Mouse (Mus musculus): ENCODE measurements at regions not wholly inside any gene's neighbourhood (a gene's known extent, or its start where the extent isn't known, plus 50 kb on each side); places are given as distances from the start of the nearest gene placed in this dataset.

DNA sequence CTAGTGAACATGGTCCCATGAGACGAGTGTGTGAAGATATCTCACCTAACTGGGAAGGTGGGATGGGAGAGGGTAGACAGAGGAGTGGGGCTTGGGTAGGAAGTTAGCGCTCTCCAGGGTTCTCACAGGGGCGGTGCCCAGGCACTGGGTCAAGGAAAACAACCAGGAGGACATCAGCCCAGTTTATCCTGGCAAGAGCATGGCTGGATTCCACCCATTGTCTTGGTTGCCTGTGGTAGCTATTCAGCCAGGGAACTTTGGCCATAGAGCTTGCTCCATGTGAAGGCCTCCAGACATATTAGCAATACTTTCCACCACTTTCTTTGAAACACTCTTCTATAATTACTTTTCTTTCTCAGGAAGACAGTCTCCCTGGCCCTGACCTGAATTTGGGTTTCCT, 131.4 kb downstream of the 1700020N01Rik start:
- in situ Hi-C loops (cut with MboI; ENCODE audit: unreplicated experiment in 2 of 2): no loop called here

DNA sequence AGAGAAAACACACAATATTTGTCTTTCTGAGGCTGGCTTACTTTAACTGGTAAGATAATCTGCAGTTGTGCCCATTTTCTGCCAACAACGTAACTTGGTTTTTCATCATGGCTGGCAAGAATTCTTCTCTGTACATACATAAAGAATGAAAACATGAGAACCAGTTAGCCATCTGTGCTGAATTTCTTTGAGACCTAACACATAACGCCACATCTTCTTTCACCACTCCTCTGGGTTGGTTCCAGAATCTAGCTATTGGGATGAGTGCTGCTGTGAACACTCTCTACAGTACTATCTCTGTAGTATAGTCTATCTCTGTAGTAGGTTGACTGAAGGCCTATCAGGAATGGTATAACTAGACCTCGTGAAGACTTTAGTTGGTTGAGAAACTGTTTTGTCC, 132.1 kb downstream of the 1700020N01Rik start:
- in situ Hi-C loops (cut with MboI; ENCODE audit: unreplicated experiment in 2 of 2): no loop called here

DNA sequence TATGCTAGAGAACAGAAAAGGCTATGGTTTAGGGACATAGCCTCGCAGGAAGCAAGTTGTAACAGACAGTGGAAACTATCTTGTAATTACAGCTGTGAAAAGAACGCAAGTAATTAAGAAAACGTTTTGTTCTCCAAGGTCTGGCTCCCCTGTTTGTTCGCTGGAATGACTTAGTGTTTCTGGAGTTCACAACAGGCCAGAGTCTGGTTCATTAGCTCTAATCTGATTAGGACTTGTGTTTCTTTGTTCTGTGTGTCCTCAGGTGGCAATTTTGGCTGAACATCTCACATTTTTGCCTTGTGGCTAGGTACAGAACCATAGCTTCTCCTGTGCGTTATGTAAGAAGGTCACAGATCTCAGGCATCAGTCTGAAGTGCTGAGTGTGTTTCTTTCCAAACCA, 141.7 kb upstream of the Sgk1 start:
- in situ Hi-C loops (cut with MboI; ENCODE audit: unreplicated experiment in 2 of 2): no loop called here

DNA sequence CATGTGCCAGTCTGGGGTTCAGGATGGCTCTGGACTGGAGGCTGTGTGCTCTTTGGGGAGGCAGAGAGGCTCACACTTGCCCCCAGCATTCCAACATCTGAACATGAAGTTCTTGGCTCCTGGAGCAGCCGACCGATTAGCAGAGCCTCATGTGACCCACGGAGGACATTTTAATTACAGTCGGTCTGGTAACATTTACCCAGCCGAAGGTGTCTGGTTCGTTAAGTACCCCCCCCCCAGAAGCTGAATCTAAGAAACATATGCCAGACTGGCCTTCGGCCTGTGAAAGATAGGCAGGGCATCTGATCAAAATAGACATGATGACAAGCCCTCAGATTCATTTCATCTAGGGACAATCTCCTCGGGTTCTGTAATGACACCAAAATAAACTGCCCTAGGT, 140.4 kb upstream of the Sgk1 start:
- in situ Hi-C loops (cut with MboI; ENCODE audit: unreplicated experiment in 2 of 2): no loop called here

DNA sequence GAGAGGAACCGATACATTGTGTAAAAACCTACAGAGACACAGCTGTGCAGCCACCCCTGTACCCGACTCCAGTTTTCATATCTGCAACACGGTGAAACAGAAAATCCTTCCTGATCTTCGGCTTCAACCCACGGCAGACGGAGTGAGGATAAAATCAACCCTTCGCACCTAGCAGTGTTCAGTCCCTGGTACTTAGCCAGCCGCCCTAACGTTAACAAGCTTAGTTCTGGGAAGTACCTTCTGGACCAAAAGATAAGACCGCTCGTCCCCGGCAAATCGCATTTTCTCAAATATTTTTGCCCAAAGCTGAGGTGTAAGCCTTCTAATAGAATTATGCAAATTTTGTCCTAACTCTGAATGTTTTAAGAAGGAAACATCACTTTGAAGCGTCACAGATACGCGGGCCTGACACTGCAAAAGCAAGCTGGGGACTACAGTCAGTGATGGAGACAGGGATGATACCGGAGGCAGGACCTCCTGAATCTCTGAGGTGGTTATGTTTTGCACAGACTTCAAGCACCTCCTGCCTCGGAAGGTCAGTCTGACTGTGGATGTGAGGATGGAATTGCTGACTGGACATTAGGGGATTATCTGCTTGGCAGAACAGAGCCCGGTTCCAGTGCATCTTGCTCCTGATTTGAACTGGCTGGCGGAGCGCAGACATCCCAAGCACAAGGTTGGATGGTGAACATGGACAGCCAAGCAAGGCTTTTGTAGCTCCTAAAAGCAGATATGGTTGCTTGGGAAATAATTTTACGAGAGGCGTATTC, 139.8 kb upstream of the Sgk1 start:
- in situ Hi-C loops (cut with MboI; ENCODE audit: unreplicated experiment in 2 of 2): no loop called here

DNA sequence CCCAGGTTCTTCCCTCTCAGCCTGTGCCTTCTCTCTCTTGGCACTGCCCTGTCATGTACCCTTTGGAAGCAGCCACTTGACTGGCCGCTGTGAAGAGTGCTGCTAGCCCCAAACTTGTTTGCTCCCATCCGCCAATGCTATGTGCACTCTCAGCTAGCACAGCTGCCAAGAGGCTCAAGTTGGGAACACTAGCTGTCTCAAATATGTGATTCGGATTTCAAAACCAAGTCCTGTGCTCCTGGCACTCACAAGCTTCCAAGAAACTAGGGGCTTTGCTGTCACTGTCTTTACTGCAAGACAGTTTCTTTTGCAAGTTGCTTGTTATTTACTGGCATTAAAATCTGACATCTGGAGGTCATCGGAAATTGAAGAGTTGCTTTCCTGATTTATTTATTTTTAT, 138.6 kb upstream of the Sgk1 start:
- in situ Hi-C loops (cut with MboI; ENCODE audit: unreplicated experiment in 2 of 2): no loop called here

DNA sequence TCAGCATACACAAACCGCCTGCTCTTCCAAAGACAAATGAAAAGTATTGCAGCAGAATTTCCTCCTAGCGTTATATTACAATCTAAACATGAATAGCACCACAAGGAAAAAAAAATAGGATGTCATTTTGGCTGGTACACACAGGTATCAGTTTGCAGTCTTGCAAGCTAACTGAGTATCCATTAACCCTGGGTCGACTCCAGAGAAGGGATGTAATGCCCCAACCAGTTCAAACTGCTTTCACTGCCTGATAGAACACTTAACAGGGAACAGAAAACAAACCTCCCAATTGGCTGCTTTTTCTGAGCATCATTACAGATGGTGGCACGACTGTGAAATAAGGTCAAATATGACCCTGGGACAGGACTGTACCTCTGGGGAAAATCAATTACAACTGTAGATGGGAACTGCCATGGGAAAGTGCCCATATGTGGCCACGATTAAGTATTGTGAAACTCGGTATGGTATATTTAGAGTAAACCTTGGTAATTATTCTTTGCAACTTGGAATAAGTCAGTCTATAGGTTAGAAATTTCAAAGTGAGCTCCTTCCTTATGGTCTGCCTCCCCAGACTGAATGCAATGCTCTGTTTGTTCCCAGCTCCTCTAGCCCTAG, 137.5 kb upstream of the Sgk1 start:
- in situ Hi-C loops (cut with MboI; ENCODE audit: unreplicated experiment in 2 of 2): no loop called here

DNA sequence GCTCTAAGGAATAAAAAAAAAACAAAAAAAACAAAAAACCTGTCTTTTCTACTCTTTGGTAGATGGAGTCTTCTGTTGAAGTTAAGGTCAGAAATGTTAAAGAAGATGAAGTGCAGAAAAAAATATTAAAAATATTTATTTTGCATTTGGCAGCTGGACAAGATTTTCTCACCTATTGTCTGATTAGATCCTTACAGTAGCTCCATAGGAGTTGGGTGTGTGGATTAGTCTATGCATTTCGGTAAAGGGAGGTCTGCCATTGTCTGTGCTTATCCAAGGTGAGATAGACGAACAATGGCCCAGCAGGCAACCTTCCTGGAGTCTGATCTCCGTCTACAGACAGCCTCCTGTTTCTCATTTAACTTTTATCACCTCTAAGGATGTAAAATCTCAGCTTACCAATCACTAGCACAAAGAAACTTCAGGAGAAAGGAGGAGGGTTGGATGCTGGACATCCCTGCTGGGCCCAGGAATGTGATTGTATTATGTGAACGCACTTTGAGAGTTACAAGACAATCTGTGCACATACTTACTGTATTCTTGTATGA, 136.0 kb upstream of the Sgk1 start:
- in situ Hi-C loops (cut with MboI; ENCODE audit: unreplicated experiment in 2 of 2): no loop called here

DNA sequence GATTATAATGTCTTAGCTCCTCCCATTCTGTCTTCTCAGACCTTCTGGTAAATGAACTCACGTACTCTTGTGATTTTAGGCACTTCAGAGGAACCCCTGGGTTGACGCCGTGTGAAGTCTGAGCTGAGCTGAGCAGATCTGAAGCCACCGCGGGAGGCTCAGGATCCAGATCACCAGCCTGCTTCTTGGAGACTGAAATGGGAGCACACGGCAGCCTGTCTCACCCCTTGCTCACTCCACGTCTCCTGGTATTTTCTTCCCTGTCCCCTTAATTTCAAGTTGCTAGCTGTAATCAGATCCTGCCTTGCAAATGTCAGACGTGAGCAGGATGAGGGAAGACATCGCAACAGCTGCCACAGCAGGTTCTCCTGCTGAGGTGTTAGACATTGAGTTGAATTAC, 135.3 kb upstream of the Sgk1 start:
- in situ Hi-C loops (cut with MboI; ENCODE audit: unreplicated experiment in 2 of 2): no loop called here

DNA sequence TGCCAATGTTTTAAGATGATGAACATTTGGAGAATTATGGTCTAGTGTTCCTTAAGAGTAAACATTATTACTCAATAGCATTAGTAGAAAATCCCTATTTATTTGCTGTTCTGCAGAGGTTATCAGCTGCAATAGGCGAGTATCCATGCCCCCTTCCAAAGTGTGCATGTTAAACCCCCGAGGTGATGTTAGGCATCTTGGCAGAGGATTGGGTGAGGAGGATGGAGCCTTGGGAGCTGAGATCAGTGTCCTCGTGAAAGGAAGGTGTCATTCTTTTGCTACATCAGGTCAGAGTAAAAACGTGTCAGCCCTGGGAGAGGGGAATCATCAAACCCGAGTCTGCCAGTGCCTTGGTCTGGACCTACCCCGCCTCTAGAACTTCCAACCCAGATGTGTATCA, 130.7 kb upstream of the Sgk1 start:
- in situ Hi-C loops (cut with MboI; ENCODE audit: unreplicated experiment in 2 of 2): no loop called here

DNA sequence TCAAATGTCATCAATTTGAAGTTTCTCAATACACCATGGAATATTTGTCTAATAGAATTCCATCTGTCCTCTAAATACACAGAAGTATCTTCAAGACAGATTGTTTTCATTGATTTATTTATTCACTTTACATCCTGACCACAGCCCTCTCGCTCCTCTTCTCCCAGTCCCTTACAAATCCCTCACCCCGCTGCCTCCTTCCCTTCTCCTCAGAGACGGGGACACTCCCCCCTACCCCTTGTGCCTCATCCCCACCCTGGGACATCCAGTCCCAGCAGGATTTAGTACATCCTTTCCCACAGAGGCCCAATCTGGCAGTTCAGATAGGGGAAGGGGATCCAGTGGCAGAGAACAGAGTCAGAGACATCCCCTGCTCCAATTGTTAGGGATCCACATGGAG, 129.6 kb upstream of the Sgk1 start:
- in situ Hi-C loops (cut with MboI; ENCODE audit: unreplicated experiment in 2 of 2): no loop called here

DNA sequence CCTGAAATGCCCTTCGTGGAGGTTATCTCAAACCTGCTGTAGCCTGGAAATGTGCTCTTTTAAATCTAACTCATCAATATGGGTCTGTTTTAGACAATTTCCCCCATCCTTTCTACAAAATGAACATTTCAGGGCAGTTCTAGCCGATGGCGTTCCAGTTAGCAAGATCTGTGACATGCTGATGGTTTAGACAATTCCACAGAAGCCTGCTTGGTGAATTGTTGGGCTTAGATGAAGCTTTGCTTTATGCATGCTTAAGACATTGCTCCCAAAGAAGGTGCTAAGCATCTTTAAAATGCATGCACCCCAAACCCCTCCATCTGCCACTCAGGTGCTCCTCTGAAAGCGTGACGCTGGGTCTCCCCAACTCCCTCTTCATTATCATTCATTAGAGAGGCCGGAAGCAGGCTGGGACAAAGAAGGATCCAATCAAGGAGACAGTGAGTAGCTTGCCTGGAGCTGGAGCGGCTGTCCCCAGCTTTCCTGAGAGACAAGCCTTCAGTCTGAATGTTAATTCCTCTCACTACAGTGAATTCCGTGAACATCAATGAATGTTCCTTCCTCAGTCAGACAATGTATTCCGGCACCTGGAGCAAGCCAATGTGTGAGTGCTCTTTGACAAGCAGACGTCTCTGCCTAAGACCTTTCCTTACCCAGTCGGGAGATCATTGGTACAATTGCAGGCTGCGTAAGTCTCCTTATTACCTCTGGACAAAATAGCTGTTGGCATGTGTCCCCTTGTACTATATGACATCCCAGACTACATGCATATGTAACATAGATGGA, 127.0 kb upstream of the Sgk1 start:
- in situ Hi-C loops (cut with MboI; ENCODE audit: unreplicated experiment in 2 of 2): no loop called here

DNA sequence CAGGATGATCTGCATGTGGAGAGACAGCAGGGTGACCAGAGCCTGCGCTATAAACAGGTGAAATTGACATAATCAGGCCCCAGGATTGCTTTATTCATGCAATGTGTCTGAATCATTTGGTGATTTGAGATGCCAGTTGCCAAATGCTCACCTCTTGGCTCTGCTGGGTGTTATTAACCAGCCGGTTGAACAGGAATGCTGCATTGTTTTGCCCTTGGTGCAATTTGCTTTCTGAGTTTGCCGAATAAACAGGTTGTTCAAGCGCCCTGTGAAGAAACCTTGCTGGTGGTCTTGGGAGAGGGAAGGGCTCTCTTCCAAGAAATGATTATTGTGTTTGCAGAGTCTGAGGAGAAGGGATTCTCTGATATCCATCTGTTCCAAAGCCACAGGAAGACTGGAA, 126.3 kb upstream of the Sgk1 start:
- in situ Hi-C loops (cut with MboI; ENCODE audit: unreplicated experiment in 2 of 2): no loop called here

DNA sequence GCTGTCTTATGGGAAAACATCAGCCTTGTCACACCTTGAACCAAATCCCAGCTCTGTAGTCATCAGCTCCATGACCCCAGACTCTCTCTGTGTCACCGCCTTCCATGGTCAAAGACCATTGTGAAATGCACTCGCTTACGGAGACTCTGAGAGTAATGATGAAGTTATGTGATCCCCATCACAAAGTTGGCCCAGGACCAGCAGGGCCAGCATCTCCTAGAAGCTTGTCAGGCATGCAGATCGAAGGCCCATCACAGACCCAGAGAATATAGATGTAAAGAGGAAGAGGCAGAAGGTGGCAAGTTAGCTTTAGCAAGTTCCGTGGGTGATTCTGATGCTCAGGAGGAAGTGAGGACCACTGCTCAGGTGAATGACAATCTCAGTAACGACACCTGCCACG, 125.2 kb upstream of the Sgk1 start:
- in situ Hi-C loops (cut with MboI; ENCODE audit: unreplicated experiment in 2 of 2): no loop called here

DNA sequence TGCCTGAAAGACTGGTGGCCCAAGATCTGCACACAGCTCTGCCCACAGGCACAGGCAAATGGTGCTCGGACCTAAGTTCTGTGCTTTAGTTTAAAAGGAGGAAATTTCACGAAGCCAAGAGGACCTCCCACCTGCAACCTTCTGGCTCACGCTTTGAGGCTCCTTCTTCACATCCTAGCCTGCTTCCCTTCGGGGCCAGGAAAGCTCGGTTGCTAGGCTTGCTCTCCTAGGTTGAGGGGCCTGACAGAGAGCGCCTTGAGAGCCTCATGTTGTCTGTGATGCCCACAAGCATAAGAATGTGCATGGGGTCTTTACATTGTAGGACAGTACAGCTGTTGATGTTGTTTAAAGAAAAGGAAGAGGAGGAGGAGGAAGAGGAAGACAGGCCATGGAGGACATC, 123.9 kb upstream of the Sgk1 start:
- in situ Hi-C loops (cut with MboI; ENCODE audit: unreplicated experiment in 2 of 2): no loop called here

DNA sequence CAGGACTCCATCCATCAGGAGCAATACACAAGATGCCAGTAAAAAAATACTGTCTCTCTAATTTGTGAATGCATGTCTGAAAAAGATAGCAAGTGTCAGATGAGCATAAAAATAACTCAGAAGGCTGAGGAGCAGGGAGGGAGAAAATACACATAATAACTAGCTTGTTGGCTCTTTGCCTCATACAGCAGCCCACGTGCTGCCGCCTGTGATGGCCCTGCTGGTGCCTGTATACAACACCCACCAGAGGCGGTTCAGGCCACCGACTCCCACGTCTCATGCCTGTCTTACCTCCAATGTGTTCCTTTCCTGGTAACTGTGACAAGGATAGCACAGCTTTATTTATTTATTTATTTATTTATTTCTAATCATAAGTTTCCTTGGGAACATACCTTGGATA, 119.5 kb upstream of the Sgk1 start:
- in situ Hi-C loops (cut with MboI; ENCODE audit: unreplicated experiment in 2 of 2): no loop called here

DNA sequence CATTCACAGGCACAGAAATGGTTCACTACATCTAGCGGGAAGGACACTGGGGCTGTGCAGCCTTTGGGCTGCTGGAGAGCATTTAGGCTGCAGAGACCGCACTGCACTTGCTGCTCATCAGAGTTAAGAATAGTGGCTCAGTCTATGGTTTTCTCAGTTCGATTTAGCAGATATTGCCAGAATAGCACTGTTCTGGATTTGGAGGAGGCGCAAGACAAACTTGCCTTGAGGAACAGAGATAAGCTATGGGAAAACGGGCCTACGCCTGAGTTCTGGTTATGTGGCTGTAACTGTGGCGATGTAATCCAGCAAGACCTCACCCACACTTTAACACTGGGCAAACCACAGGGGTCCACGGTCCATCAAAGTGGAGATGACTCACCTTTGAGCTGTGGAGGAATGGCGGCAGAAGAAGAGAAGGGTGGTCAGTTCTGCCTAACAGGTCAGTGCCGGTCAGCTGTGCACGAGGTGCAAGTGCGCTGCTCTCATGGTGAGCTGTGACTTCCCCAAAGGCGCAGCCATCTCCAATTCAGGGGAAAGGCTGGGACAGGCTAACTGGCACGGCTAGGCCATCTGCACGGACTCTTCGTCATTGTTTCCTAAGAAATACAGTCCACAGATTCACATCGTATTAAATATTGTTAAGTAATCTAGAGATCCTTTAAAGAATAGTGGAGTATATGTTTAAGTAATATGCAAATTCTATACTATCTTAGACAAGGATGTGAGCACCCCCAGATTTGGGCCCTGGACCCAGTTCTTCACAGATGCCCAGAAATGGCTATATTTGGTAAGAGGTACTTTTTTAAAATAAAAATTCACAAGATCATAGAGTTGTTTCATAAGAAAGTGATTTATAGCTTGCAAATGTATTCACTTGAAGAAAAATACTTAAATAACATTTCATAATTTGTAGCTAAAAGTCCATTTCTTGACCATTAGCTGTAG, 118.7 kb upstream of the Sgk1 start:
- in situ Hi-C loops (cut with MboI; ENCODE audit: unreplicated experiment in 2 of 2): no loop called here

DNA sequence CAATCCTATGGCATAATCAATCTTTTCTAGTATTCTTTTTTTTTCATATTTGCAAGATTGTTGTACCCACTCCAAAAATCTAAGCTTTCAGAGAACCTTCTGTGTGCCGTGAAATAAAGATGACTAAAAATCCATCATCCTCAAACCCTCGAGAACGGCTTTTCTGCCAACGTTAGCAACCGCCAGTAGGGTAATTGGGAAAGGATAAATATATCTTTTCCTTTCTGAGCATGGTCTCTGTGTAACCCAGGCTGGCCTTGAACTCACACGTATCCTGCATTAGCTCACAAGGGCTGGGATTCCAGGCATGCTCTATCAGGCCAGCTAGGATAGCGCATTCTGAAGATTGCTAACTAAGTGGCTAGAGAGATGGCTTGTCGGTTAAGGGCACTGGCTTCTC, 117.9 kb upstream of the Sgk1 start:
- in situ Hi-C loops (cut with MboI; ENCODE audit: unreplicated experiment in 2 of 2): no loop called here

DNA sequence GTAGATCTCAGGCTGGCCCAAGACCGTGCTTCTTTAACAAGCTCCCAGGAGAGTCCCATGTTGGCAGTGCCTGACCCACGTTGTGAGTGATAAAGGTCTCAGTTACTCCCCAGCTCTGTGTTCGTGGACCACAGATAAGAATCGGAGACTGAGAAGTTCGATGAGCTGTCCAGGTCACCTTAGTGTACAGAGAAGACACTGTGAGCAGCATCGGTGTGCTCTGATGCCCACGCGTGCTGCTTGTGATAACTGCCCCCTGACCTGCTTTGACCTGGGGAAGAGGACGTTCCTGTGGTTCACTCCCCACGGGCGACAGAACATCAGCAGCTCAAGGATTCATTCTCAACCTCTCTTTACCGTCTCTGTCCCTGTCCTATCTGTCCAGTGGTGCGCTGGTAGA, 117.1 kb upstream of the Sgk1 start:
- in situ Hi-C loops (cut with MboI; ENCODE audit: unreplicated experiment in 2 of 2): no loop called here

DNA sequence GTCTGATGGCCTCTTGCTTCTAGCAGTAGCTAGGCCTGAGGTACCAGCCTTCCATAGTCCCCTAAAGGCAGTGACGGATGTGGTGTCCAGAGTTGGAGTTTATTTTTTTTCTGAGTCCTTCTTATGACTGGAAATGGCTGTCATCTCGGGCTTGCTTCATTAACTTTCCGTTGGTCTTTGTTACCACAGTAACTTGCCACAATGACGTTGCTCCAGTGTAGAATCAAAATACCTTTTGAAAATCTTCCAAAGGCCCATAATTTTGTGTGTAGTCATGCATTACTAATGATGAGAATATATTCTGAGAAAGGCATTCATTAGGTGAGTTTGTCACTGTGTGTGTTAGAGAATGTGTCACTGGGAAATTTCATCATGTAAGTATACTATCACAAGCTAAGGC, 108.4 kb upstream of the Sgk1 start:
- in situ Hi-C loops (cut with MboI; ENCODE audit: unreplicated experiment in 2 of 2): no loop called here

DNA sequence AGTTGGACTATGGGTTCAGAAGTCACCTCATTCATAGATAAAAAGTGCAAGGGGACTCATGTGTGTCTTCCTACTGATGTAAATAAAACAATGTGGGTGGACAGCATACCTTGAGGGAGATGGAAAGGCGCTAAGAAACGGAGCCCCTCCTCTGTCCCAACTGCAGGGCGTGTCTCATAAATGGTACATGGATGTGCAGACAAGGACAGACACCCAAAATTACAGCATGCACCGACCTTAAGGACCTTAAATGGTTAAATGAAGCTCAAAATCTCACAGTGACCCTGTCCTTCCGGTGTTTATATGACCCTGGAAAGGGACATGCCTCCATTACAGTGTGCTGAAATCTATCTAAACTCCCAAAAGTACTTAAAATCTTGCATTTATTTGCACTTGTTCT, 106.5 kb upstream of the Sgk1 start:
- in situ Hi-C loops (cut with MboI; ENCODE audit: unreplicated experiment in 2 of 2): no loop called here
